Mouse (Mus musculus): ENCODE measurements around the gene Comp. TPM values are rescaled to one million over a fixed set of nuclear protein-coding genes. Genes with fewer than 3 reads are reported as not detected.

Gene Comp
- total and polyA plus RNA-seq, 3 experiments: 5.1 to 11.5 (median 5.4) TPM

DNA sequence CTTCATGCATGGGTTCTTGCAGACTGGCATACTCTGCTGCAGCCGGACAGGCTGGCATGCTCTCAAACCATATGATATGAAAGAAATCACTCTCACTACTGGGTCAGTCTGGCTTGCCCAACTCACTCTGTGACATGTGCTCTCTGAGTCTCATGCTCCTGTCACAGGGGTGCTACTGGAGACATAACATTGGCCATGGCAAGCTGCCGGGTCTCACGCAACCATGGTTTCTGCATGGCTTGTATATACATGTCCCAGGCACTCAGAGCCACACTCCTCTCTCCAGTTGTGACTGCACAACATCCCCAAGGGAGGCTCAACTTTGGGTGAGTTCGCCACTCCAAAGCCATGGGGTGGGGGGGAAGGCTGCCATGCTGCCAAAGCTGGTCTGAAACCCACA, 57.9 kb downstream of the Comp start:
- no peak overlapping the region for H3K27ac ChIP-seq
- intact Hi-C loops (cut with DNase I): no loop called here
- 0 out of 2 replicates have a peak, but pooled peaks cover 3% of the 10 kb centered on the region for H3K79me2 ChIP-seq (replicated peaks; ENCODE audit: control insufficient read depth, insufficient read depth, low read length)
- H3K27me3 ChIP-seq (ENCODE audit: control insufficient read depth, insufficient read depth, low read length): no peaks in the 10 kb centered on the region
- H3K4me1 ChIP-seq (ENCODE audit: control insufficient read depth, insufficient read depth, low read length): no peaks in the 10 kb centered on the region
- WGBS: 89% methylated on average over 4 of the region's 4 CpGs
- TF ChIP-seq POLR2A (IDR thresholded peaks at IDR 0.05; ENCODE audit: insufficient read depth, low read depth, low read length) (no peak), EP300 (IDR thresholded peaks at IDR 0.05; ENCODE audit: insufficient read depth, low read depth, low read length) (no peak), CTCF (IDR thresholded peaks at IDR 0.05) (no peak)
- DNase-seq: no peak
- no peaks in the 10 kb centered on the region for H3K36me3 ChIP-seq (ENCODE audit: control insufficient read depth, insufficient read depth, low read length)
- H3K4me3 ChIP-seq: no peak overlapping the region
- H3K9ac ChIP-seq (ENCODE audit: low read depth, low read length): no peak overlapping the region

Other genes starting within 250 kb of the Comp start
- gene Nr2c2ap, start 242.2 kb upstream of the Comp start, total RNA-seq (2021): 1 to 10 TPM; 5.5 to 7.6 TPM
- gene Nr2c2ap, start 242.2 kb upstream of the Comp start, polyA plus RNA-seq (2012; rRNA removed): 7.0 and 10.7 TPM in 2 replicates
- gene Rfxank, start 234.4 kb upstream of the Comp start, total RNA-seq (2021): 10 to 100 TPM; 18.1 to 18.6 TPM
- 30.9 and 41.5 TPM in 2 replicates for gene Rfxank, start 234.4 kb upstream of the Comp start, polyA plus RNA-seq (2012; rRNA removed)
- gene Borcs8, start 234.1 kb upstream of the Comp start, total RNA-seq (2021): 10 to 100 TPM; 22.6 to 23.7 TPM
- gene Borcs8, start 234.1 kb upstream of the Comp start, polyA plus RNA-seq (2012; rRNA removed): 45.3 and 46.6 TPM in 2 replicates
- under 1 TPM; 0.25 to 0.44 TPM for gene Mef2b, start 233.8 kb upstream of the Comp start, total RNA-seq (2021)
- gene Mef2b, start 233.8 kb upstream of the Comp start, polyA plus RNA-seq (2012; rRNA removed): 0.27 and 0.38 TPM in 2 replicates
- 100 to 1,000 TPM in 1 of 2 experiments, 10 to 100 TPM in 1; 93.6 to 108 TPM for gene Tmem161a, start 201.2 kb upstream of the Comp start, total RNA-seq (2021)
- 134 and 145 TPM in 2 replicates for gene Tmem161a, start 201.2 kb upstream of the Comp start, polyA plus RNA-seq (2012; rRNA removed)
- gene Slc25a42, start 161.3 kb upstream of the Comp start, total RNA-seq (2021): 10 to 100 TPM; 49.6 to 51.6 TPM
- 111 and 128 TPM in 2 replicates for gene Slc25a42, start 161.3 kb upstream of the Comp start, polyA plus RNA-seq (2012; rRNA removed)
- 10 to 100 TPM; 34.3 to 38.0 TPM for gene Sugp2, start 139.3 kb upstream of the Comp start, total RNA-seq (2021)
- gene Sugp2, start 139.3 kb upstream of the Comp start, polyA plus RNA-seq (2012; rRNA removed): 27.8 and 31.4 TPM in 2 replicates
- 1 to 10 TPM; 7.0 to 8.4 TPM for gene Armc6, start 139.1 kb upstream of the Comp start, total RNA-seq (2021)
- gene Armc6, start 139.1 kb upstream of the Comp start, polyA plus RNA-seq (2012; rRNA removed): 9.4 and 16.0 TPM in 2 replicates
- 1 to 10 TPM; 7.2 to 8.3 TPM for gene Homer3, start 90.7 kb upstream of the Comp start, total RNA-seq (2021)
- 13.6 and 14.9 TPM in 2 replicates for gene Homer3, start 90.7 kb upstream of the Comp start, polyA plus RNA-seq (2012; rRNA removed)
- gene Ddx49, start 71.1 kb upstream of the Comp start, total RNA-seq (2021): 10 to 100 TPM; 21.6 to 26.4 TPM
- gene Ddx49, start 71.1 kb upstream of the Comp start, polyA plus RNA-seq (2012; rRNA removed): 24.3 and 27.1 TPM in 2 replicates
- gene Cope, start 71.0 kb upstream of the Comp start, total RNA-seq (2021): 100 to 1,000 TPM; 147 to 155 TPM
- 193 and 209 TPM in 2 replicates for gene Cope, start 71.0 kb upstream of the Comp start, polyA plus RNA-seq (2012; rRNA removed)
- gene Cers1, start 57.8 kb upstream of the Comp start, total RNA-seq (2021): under 1 TPM; 0.34 to 0.64 TPM
- gene Cers1, start 57.8 kb upstream of the Comp start, polyA plus RNA-seq (2012; rRNA removed): 0.97 and 1.2 TPM in 2 replicates
- gene Gdf1, start 43.7 kb upstream of the Comp start, total RNA-seq (2021): not detected
- 0.14 TPM in 1 of 2 replicates, not detected in the other for gene Gdf1, start 43.7 kb upstream of the Comp start, polyA plus RNA-seq (2012; rRNA removed)
- gene Upf1, start 20.3 kb upstream of the Comp start, total RNA-seq (2021): 10 to 100 TPM; 42.6 to 43.9 TPM
- gene Upf1, start 20.3 kb upstream of the Comp start, polyA plus RNA-seq (2012; rRNA removed): 17.4 and 23.4 TPM in 2 replicates
- gene Crtc1, start 66.0 kb downstream of the Comp start, total RNA-seq (2021): 1 to 10 TPM; 7.4 to 8.1 TPM
- gene Crtc1, start 66.0 kb downstream of the Comp start, polyA plus RNA-seq (2012; rRNA removed): 13.7 and 14.9 TPM in 2 replicates
- gene Klhl26, start 103.4 kb downstream of the Comp start, total RNA-seq (2021): 1 to 10 TPM; 8.1 to 8.6 TPM
- 18.8 and 21.2 TPM in 2 replicates for gene Klhl26, start 103.4 kb downstream of the Comp start, polyA plus RNA-seq (2012; rRNA removed)
- gene Tmem59l, start 113.8 kb downstream of the Comp start, total RNA-seq (2021): not detected
- gene Tmem59l, start 113.8 kb downstream of the Comp start, polyA plus RNA-seq (2012; rRNA removed): 0.21 and 0.53 TPM in 2 replicates
- gene Crlf1, start 119.6 kb downstream of the Comp start, total RNA-seq (2021): under 1 TPM; 0.68 to 0.89 TPM
- gene Crlf1, start 119.6 kb downstream of the Comp start, polyA plus RNA-seq (2012; rRNA removed): 0.38 and 2.3 TPM in 2 replicates
- 100 to 1,000 TPM; 111 to 118 TPM for gene Rex1bd, start 133.2 kb downstream of the Comp start, total RNA-seq (2021)
- 129 and 145 TPM in 2 replicates for gene Rex1bd, start 133.2 kb downstream of the Comp start, polyA plus RNA-seq (2012; rRNA removed)
- gene Uba52, start 137.2 kb downstream of the Comp start, total RNA-seq (2021): 1,000 to 10,000 TPM; 1,480 to 1,595 TPM
- gene Uba52, start 137.2 kb downstream of the Comp start, polyA plus RNA-seq (2012; rRNA removed): 439 and 626 TPM in 2 replicates
- gene Fkbp8, start 154.2 kb downstream of the Comp start, total RNA-seq (2021): 100 to 1,000 TPM; 116 to 135 TPM
- gene Fkbp8, start 154.2 kb downstream of the Comp start, polyA plus RNA-seq (2012; rRNA removed): 179 and 201 TPM in 2 replicates
- 10 to 100 TPM; 80.4 to 99.4 TPM for gene Kxd1, start 154.4 kb downstream of the Comp start, total RNA-seq (2021)
- 111 and 121 TPM in 2 replicates for gene Kxd1, start 154.4 kb downstream of the Comp start, polyA plus RNA-seq (2012; rRNA removed)
- 10 to 100 TPM in 1 of 2 experiments, 1 to 10 TPM in 1; 9.6 to 12.0 TPM for gene Ell, start 165.9 kb downstream of the Comp start, total RNA-seq (2021)
- 12.7 and 13.8 TPM in 2 replicates for gene Ell, start 165.9 kb downstream of the Comp start, polyA plus RNA-seq (2012; rRNA removed)
- 10 to 100 TPM; 26.7 to 28.3 TPM for gene Isyna1, start 220.8 kb downstream of the Comp start, total RNA-seq (2021)
- gene Isyna1, start 220.8 kb downstream of the Comp start, polyA plus RNA-seq (2012; rRNA removed): 40.3 and 41.6 TPM in 2 replicates
- gene Ssbp4, start 235.3 kb downstream of the Comp start, total RNA-seq (2021): 10 to 100 TPM; 34.6 to 35.8 TPM
- gene Ssbp4, start 235.3 kb downstream of the Comp start, polyA plus RNA-seq (2012; rRNA removed): 45.6 and 72.8 TPM in 2 replicates
- 1 to 10 TPM; 1.6 to 1.8 TPM for gene Lrrc25, start 242.6 kb downstream of the Comp start, total RNA-seq (2021)
- 3.6 and 4.5 TPM in 2 replicates for gene Lrrc25, start 242.6 kb downstream of the Comp start, polyA plus RNA-seq (2012; rRNA removed)